Mouse (Mus musculus) ovary, adult 18-20 months (tissue): ENCODE measurements at regions not wholly inside any gene's neighbourhood (a gene's known extent, or its start where the extent isn't known, plus 50 kb on each side); places are given as distances from the start of the nearest gene placed in this dataset.

Experiments used
- DNase-seq: peaks from one replicate; pipeline ENCODE4 v3.0.0; 2022; ENCODE audit warnings: low spot score, mixed read lengths

GRCm38 (mm10) chr3:15200990-15201389 is 131.1 kb downstream of the Gm9733 start:
- DNase-seq = no peak

- DNase-seq = no peak
Observed at GRCm38 (mm10) chr3:15202760-15203159, 129.3 kb downstream of the Gm9733 start.

- DNase-seq = no peak
Observed at GRCm38 (mm10) chr3:15205266-15206229, 126.6 kb downstream of the Gm9733 start.

GRCm38 (mm10) chr3:15212357-15212756 is 119.7 kb downstream of the Gm9733 start:
- no peak for DNase-seq

GRCm38 (mm10) chr3:15217591-15217990 is 114.5 kb downstream of the Gm9733 start:
- no peak for DNase-seq

GRCm38 (mm10) chr3:15219275-15219674 is 112.8 kb downstream of the Gm9733 start:
- no peak for DNase-seq

GRCm38 (mm10) chr3:15223266-15223665 is 108.8 kb downstream of the Gm9733 start:
- DNase-seq = no peak

- no peak for DNase-seq
Observed at GRCm38 (mm10) chr3:15224452-15224851, 107.7 kb downstream of the Gm9733 start.

GRCm38 (mm10) chr3:15228641-15229040 is 103.5 kb downstream of the Gm9733 start:
- no peak for DNase-seq

GRCm38 (mm10) chr3:15230204-15230603 is 101.9 kb downstream of the Gm9733 start:
- no peak for DNase-seq

- no peak for DNase-seq
Observed at GRCm38 (mm10) chr3:15231433-15231832, 100.7 kb downstream of the Gm9733 start.

GRCm38 (mm10) chr3:15237817-15238432 is 94.2 kb downstream of the Gm9733 start:
- no peak for DNase-seq

GRCm38 (mm10) chr3:15242388-15242787 is 89.7 kb downstream of the Gm9733 start:
- DNase-seq = no peak

- no peak for DNase-seq
Observed at GRCm38 (mm10) chr3:15243584-15243983, 88.5 kb downstream of the Gm9733 start.

- no peak for DNase-seq
Observed at GRCm38 (mm10) chr3:15244999-15245398, 87.1 kb downstream of the Gm9733 start.
